Mouse (Mus musculus) urinary bladder, adult 18-20 months (tissue): ENCODE measurements around the gene Ms4a6b.
"Not testable (repeated sequence)": the region's sequence is repeated elsewhere in the genome, so short reads cannot be mapped to it uniquely, and the experiment has no call there.

Source experiments
- DNase-seq, 2 experiments: peaks; one replicate each; pipeline ENCODE4 v3.0.0; 2022; ENCODE audit warnings: low spot score in 2 of 2, mixed read lengths in 2 of 2

Ms4a6b gene

GRCm38 (mm10) chr19:11533888-11534445 is 17.7 kb downstream of the Ms4a6b start:
- DNase-seq: peak in 1 of 2 experiments; percentile 55

DNA sequence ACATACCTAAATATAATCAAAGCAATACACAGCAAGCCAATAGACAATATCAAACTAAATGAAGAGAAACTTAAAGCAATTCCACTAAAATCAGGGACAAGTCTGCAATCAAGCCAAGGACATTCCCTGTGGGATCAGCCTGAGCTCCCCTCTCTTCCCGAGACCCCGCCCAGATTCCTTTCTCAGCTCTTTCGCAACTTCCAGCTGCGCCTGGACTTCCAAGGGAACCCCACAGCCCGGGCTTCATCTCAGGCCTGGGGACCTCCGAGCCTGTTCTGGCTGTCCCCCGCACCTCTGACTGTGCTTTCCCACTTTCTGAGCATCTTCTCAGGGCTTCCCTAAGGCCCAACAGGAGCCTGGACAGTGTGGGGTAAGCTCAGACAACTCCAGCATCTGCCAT is 20.3 kb downstream of the Ms4a6b start, which contains the start of gene Ms4a4d:
Gene Ms4a4d (plus strand): TSS at position 209 of the 400 bp plus-strand sequence.
- peak in 1 of 2 experiments; percentile 39 for DNase-seq

GRCm38 (mm10) chr19:11537336-11537735 is 21.0 kb downstream of the Ms4a6b start:
- DNase-seq: no peak

GRCm38 (mm10) chr19:11540166-11540821 is 24.0 kb downstream of the Ms4a6b start:
- DNase-seq: not testable (repeated sequence)

DNA sequence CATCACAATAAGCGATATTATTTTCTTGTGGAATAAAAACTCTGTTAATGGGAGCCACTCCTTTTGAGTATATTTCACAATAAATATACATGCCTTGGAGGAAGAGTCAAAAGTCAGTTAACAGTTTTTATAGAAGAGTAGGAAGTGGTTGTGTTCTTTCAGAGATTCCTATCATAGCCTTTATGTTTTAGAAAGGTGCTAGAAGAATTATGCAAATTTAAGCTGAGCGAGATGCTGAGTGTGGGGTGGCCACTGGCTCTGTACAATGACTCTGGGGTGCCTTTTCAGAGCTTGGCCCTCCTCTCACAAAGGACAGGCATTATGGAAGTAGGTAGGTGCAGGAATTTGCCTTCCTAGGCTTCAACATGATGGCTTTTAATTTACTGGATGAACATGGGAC is 28.1 kb downstream of the Ms4a6b start:
- DNase-seq: not testable (repeated sequence)

DNA sequence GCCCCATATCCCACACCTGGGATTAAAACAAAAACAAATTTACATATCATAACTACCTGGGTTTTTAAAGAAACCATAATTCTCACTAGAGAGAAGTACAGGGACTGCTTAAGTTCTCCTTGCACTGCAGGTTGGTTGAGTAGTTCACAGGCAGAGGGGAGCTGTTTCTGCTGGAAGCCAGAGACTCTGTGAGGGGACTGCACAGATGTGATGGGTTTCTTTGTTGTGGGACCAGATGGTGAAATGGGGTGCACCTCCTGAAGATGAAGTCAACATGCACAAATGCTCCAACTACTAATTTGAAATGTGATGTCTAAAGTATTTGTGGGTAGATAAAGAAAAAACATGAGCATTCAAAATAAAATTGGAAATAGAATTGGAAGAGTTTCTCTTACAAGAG is 31.6 kb downstream of the Ms4a6b start:
- no peak for DNase-seq

- DNase-seq: no peak
These were observed 38.4 kb downstream of the Ms4a6b start for GRCm38 (mm10) chr19:11554726-11555125.

- not testable (repeated sequence) for DNase-seq
These were observed 43.2 kb downstream of the Ms4a6b start for GRCm38 (mm10) chr19:11559560-11559959.

GRCm38 (mm10) chr19:11574965-11575364 is 58.7 kb downstream of the Ms4a6b start:
- no peak for DNase-seq
